Mouse (Mus musculus): ENCODE data around the gene Micu1.

Gene Micu1

DNA sequence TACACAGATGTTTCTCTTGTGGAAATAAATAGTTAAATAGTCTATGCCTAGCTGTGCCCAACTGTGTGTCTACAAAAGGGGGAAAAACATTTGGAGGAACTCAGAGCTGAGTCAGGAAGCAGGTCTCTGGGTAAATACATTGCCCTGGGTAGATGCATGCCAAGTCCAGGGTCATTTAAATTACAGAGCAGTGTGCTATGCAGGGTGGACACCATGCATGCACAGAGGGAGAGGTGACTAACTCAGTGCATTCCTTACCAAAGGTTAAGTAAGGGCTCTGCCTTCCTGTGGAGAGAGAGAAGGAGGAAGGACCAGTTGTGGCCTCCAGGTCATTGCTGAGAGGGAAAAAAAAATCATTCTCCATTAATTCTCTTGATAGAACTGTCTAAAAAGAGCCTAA, 22.4 kb downstream of the Micu1 start:
- in situ Hi-C loops (cut with MboI): no loop called here

DNA sequence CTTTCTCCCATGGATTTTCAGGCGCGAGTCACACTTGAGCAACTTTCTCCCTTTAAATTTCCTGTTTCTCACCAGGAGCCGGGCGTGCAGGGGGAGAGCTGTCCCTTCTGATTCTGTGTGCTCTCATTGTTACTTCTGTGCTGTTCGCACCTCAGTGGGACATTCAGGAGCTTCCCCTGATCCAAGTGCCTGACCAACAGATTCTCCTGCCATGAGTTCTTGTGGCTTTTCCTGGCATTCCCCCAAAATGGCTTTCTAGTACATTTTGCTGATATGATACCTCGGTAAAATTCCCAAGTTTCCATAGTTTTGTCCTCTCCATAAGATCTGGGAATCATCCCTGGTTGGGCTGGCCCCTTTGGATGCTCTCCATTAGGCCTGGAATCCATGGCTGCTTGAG, 25.0 kb downstream of the Micu1 start:
- in situ Hi-C loops (cut with MboI): no loop called here

DNA sequence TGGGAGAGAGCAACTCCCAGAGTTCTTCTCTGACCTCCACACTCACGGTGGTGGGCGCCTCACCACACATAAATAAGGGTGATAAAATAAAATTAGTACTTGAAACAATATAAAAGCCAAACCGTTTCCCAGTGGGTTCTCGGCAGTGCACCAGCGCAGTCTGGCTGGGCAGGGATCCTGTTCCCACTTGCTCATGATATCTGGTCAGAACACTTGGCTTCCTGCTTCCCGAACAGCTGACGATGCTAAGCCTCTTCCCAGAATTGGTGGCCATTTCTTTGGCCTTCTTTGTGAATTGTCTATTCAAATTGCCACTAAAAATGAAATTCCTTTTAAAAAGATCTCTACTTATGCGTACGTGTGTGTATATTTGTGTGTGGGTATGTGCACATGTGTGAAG, 27.0 kb downstream of the Micu1 start:
- in situ Hi-C loops (cut with MboI): no loop called here

DNA sequence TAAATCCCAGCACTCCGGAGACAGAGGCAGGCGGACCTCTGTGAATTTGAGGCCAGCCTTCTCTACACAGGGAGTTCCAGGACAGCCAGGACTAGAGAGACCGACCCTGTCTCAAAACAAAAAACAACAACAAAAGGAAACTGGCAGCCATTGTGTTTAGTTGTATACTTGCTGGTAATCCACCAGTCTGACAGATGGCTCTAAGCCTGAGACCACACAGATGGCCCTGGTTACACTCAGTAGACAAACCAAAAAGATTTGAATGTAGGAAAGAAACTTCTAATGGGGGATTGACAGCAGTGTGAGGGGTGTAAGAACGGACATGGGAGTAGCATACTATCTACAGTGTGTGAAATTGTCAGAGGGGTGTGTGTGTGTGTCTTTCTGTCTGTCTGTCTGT, 27.6 kb downstream of the Micu1 start:
- in situ Hi-C loops (cut with MboI): no loop called here

DNA sequence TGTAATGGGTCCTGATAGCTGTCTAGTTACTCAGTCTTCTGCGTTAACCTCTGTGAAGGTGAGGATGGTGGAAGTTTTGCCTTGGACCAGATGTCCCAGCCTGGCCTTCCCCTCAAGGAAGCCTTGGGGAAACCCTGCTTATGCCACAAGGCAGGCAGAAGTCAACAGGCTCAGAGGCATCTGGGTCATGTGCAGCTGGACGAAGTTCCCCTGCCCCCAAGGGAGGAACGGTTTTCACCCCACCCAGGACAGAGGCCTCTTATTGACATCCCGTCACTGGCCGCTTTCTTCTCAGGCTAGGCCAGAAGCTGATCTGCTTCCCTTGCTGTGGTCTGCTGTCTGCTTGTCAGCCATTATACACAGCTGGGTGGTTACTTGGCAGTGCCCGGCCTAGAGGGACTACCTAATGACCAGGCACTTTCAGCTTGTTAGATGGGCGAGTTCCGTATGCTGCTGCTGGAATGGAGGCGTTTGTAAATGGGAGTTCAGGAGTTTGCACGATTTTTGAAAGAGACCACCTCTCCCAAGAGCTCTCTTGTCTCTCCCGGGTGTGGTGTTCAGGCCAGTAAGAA, 33.8 kb downstream of the Micu1 start:
- in situ Hi-C loops (cut with MboI): no loop called here

DNA sequence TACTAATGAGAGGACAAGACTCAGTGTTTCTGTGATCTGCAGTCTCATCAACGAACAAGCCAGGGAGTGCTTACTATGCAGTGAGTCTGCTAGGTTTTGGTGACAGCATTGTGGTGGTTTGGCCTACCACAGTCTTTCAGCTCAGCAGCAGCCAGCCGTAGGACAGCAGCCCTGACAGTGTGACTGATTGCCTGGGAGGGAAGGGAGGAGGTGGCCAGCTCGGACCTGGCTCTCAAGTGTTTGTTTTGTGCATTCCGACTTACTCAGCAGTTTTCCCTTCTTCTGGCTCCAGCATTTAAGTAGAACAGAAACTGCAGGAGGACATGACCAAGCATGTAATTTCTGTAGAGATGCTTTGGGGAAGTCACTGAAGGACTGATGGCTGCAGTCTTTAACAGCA, 39.2 kb downstream of the Micu1 start:
- in situ Hi-C loops (cut with MboI): no loop called here

DNA sequence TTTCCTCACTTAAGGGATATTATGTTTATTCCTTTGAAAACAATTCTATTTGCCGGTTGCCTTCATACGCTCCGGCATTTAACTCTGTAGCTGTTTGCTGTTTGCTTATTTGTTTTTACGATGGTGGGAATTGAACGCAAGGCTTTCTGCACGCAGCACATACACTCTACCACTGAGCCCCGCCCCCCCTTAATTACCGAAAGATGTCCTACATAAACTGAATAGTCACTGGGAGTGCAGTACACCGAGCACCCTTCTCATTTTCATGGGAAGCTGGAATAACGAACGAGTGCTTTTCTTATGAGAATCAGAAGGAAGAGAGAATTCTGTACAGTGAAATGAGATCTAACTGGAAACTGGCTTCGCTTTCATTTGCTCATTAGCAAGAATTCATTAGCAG, 41.1 kb downstream of the Micu1 start:
- in situ Hi-C loops (cut with MboI): no loop called here

DNA sequence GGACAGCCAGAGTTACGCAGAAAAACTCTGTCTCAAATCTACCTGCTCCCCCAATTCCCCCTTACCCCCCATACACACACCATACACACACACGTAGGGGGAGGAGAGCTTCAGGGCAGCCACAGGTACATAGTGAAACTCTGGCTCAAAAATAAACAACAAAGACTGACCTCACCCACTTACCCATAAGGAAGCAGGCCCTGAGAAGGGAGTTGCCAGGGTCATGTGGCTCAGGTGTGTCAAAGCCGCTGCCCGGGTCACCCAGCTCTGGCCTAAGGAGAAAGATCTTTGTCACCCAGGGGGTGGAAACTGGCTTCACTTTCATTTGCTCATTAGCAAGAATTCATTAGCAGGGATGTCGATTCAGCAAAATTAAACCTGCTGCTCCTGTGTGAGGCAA, 41.7 kb downstream of the Micu1 start:
- in situ Hi-C loops (cut with MboI): no loop called here

DNA sequence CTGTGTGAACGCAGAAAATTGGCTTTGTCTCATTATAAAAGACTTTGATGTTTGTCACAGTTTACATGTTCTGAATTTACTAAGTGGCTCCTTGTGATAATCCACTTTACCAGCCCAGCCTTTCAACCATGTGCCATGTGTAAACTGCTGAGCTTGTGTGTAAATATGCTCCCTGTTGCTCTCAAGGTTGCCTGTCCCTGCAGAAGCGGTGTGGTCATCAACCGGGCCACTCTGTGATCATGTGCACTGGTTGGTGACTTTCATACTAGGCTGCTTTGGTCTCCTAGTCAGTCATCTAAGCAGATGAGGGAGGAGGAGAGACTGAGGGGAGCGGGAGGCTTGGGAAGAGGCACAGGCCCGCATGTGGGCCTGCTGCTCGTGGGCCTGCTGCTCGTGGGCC, 45.1 kb downstream of the Micu1 start:
- in situ Hi-C loops (cut with MboI): no loop called here

DNA sequence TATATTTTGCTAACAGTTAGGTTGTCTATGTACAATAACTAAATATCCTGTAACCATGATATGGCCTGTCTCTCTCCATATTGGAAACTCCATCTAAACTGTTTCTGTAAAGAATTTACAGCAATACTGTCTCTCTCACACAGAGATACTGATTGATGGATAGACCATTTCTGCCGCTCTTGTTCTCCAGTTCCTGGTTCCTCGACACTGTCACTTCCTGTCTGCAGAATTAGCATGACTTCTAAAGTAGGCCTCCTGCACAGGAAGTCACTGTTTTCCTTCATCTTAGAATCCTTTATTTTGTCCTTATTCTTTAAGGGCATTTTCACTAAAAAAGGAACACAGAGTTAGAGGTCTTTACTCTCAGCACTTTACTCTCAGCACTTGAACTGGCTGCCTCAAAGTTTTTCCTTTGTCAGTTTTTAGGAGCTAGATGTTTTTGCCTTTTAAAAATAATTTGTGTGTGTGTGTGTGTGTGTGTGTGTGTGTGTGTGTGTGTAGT, 46.5 kb downstream of the Micu1 start:
- in situ Hi-C loops (cut with MboI): no loop called here

DNA sequence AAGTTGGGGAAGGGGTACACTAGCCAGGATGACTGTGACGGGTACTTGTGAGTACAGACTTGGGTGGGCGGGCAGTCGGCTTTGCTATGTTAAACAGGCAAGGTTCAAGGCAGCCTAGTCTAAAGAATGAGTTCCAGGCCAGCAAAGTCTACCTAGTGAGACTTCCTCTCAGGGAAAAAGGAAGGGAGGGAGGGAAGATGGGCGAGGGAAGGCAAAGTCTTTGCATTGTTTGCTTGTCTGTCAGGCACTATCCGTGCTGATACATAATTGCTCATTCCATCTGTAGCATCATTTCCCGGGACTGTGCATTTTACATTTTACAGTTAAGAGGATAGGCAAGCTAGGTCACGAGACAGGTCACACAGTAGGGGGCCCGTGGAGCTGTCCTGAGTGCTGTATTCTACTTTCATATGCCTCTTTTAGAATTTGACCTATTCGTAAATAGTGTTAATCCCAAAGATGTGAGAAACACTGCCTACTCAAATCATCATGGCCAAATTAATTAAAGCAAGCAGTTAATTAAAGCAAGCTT, 51.3 kb downstream of the Micu1 start:
- in situ Hi-C loops (cut with MboI): no loop called here

DNA sequence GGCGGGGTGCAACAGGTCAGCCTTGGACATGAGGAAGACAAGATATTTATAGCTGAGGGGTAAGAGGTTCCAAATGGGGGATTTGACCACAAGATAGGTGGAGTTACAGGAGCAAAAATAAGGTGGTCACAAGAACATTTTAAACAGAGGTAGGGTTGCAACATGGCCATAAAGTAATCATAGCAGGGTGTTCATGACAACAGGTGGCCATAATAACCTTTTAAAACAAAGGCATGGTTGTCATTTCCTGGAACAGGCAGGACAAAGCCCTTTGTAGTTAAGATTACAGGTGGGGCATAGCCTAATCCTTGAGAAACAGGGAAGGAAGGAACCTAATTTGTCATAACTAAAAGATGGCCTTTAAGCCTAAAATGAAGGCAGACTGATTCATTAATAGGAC, 51.8 kb downstream of the Micu1 start:
- in situ Hi-C loops (cut with MboI): no loop called here

DNA sequence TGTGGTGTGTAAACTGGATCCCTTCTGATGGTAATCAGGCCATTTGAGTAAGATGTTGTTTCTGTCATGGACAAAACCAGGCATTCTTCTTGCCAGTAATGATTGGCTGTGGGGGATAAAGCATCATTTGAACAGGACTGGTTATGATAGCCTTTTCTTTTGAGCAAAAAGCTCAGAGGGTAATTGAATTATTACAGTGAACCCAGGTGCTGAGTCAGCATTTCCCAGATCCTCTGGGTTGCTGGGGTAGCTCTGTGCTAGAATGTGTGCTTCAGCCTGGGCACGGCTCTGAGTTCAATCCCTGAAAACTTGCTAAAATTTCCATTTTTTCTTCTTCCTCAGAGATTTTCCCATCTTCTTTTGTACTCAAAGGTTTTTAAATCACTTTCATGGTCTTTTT, 52.6 kb downstream of the Micu1 start:
- in situ Hi-C loops (cut with MboI): no loop called here

DNA sequence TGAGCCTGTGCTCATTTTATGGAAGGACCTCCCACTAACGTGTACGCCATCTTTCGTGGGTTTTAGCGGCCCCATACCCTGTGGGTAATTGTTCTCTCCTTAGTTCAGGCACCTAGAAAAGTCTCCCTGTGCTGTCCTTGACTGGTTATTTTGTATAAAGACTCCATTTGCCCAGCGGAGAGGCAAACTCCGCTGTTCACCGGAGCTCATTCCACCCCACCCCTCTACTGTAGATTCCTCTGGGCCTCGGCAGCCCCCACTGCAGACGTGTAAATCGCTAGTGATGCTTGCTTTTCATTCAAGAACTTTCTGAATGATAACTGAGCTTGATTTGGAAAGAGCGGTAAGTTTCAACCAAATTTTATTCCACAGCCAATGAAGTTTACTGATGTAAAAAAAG, 53.4 kb downstream of the Micu1 start:
- in situ Hi-C loops (cut with MboI): no loop called here

DNA sequence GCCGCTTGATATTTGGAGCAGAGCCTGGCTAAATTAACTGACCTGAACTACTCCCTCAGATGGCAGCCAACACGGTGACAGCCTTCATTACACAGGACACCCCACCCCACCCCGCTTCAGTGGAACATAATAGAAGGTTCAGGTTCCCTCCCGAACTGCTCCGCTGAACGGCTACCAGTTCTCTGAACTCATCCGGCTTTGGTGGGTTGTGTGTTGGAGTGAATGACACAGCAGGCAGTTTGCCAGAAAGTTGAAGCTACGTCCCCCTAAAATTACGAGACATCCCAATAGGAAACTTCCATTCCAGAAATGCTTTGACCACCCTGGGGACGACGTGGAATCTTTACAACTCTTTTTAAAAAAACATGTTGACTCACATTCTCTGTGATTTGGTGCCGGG, 53.8 kb downstream of the Micu1 start:
- in situ Hi-C loops (cut with MboI): no loop called here

DNA sequence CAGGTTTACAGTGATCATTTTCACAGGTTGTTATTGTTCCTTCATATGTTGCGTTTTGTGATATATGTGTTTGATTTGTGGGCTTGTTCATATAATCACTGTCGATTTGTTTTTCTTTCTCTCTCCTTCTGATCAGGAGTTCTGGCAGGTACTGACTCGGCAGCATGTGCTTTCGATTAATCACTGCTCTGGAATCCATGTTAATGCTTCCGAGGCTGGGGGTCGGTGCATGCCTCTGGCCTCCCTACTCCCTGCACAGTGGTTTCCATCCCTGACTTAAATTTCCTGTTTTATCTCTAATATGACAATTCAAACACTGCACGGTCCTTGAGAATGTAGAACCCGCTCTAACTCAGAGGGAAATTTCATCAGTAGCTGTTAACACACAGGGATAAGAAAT, 54.3 kb downstream of the Micu1 start:
- in situ Hi-C loops (cut with MboI): no loop called here

DNA sequence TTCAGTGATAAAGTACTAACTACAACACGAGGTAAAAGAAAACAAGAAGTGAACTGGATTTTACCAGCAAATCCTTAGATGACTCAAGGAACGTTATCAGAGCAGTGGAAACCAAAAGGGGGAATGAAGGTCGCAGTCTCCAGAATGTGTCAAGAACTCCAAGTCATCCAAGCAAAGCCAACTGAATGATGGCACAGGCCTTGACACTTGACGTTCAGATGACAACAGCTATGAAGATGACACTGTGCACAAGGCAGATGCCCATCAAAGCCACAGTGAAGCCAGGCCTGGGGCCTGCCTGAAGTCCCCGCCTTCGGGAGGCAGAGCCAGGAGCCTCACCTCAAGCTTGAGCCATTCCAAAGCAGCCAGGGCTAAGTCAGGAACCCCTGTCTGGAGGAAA, 62.5 kb downstream of the Micu1 start:
- in situ Hi-C loops (cut with MboI): no loop called here

DNA sequence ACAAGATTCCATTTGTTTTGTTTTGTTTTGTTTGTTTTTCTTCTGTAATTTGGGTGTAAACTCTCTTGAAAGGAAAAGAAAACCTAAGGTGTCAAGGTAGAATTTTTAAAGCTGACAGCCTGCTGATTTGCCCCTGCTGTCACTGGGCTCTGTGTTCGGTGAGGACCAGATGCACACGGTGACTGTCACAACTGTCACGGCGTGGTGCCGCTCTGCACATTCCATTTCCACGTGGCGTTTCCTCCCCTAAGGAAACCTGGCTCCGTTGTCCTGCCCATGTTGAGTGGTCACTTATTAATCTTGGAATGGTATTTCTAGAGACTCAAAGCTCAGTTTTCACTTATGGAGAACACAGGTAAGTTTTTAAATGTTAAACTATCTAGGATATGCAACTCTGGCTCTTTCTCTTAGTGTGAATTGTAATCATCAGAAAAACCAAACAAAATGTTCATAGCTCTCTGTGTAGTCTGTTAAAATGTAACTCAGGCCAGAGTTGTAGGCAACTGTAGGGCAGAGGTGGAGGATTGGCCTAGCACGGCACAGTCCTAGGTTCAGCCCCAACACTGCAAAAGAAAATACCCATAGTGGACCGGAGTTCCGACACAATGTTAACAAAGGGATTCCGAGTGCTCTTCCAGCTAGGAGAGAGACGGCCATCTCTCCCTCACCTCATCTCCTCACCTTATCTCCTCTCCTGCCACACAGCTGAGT, 66.2 kb downstream of the Micu1 start:
- in situ Hi-C loops (cut with MboI): no loop called here

DNA sequence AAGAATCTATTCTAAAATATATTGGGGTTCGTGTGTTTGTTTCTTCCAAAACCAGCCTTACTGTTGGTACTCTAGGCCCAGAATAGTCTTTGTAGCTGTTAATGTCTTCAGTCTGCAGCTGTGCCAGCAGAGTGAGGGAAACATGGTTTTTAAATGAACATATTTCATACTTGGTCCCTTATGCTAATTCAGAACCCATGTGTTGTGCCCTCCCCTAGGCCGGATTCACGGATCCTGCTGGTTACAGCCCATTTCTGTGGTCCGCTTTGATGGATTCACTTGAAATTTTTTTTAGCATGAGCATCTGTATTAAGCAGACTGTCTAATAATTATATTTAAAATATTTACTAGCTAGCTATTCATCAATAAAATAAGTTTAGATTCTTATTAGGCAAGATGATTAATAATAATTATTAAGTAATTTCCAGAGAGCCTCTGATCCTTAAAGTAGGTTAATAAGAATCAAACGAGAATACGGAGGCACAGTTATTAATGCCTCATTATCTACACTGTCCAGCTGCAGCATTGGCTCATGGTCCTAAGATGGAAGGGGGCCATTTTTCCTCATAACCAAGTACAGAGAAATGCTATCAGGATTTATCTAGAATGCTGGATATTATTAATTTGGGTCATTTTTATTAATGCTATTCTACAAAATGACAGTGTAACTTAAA, 69.2 kb downstream of the Micu1 start:
- in situ Hi-C loops (cut with MboI): no loop called here

DNA sequence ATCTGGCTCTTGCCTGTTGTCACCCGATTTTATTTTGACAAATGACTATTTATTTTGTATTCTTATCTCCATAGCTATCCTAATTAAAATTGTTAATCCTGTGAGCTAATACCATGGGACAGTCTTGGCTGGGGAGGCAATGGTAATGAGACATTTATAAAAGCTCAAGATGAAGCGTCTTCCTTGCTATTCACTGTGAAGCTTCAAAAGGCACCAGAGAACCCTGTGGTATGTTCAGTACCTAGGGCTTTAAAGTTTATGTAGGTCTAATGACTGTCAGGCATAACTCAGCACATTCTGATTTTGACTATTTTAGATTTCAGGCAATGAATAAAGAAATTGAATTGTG, 69.7 kb downstream of the Micu1 start:
- in situ Hi-C loops (cut with MboI): no loop called here

DNA sequence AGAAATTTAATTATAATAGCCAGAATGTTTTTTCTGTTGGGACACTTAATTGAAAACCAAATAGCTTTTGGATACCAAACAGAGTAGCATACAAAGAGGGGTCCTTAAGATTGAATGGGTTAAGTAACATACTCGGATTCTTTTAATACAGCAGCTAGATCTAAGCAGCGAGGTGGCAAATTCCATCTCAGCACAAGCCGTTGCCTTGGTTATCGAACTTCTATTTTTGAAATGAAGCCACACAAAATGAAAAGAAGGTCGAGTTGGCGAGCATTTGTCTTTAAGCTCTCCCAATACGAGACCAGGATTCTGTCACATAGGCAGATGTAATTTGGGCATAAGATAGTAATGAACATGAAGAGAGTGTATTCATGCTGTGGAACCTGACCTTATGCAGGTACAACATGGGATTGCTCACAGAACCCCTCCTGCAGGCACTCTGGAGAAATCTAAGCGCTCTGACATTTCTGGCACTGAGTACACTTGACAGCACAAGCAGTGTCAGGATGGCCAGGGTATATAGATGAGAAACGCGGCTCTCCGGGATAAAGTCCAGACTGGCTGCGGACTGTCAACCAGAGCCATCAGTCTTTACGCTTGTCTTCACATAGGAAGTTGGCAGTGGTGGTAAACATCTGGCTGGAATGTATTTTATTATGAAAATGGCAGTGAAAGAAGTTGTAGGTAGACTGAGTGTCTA, 71.3 kb downstream of the Micu1 start:
- in situ Hi-C loops (cut with MboI): no loop called here

DNA sequence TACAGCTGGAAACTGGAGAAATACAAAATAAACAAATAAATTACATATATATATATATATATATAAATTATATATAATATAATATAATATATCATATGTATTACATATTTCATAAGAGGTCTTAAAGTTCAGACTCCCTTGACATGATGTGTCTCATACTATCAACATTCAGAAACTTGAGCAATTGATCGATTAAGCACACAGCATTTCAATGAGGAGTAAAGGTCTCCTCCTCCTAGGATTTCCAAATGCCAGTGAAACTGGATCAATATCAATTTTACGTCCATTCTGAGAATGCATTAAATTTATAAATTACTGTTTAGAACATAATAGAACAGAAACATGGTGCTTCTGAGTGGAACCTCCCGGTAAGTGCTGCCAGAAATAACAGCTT, 71.9 kb downstream of the Micu1 start:
- in situ Hi-C loops (cut with MboI): no loop called here

DNA sequence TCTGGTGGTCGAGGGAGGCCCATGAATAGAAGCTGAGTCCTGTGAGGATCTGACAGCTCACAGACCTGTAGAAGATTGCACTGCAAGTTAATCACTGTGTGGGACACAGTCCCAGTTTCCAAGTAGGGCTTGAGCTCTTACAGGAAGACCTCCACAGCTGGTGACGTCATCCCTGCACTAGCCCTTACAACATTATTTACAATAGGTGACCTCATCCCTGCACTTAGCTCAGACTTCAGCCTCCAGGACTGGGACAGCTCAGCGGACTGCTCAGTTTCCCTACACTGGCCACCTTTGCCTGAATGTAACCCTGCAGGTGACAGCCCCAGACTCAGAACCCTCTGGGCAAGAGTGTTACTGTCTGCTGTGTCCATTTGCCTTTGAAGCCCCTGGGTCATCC, 75.0 kb downstream of the Micu1 start:
- in situ Hi-C loops (cut with MboI): no loop called here
